In genomic region chr19:31678324-31678723, GRCm38 (mm10) we compare ENCODE assay signal across 10 mouse cellular contexts.
DNase-seq lines count a peak whose midpoint lies in the region; ATAC-seq and TF ChIP-seq lines count a peak whose summit lies in the region.
"Had no signal": no experiment of that assay in that cellular context is flagged by ENCODE, and none has a peak within 500 bp of the region (broad histone marks: within the 10 kb centered on the region; RNA-seq: fewer than 3 reads in every experiment).

No protein-coding gene starts in this region.

- H3K27me3 ChIP-seq in lung, postnatal 0 days (replicated peaks; ENCODE audit: insufficient read depth, low read length), result no peaks in the 10 kb centered on the region
- no peaks in the 10 kb centered on the region for H3K27me3 ChIP-seq in limb, embryonic 10.5 days (ENCODE audit: low read depth, poor library complexity, severe bottlenecking)
- H3K27me3 ChIP-seq: lung, embryonic 15.5 days had no signal

- no peak for TF ChIP-seq POLR2A in bone marrow, adult 2 months (IDR thresholded peaks at IDR 0.05; ENCODE audit: borderline replicate concordance, control insufficient read depth, low read depth, low read length)

- no peaks in the 10 kb centered on the region for H3K9me3 ChIP-seq in lung, postnatal 0 days (ENCODE audit: low read length)
- no peaks in the 10 kb centered on the region for H3K9me3 ChIP-seq in limb, embryonic 10.5 days (replicated peaks)
- H3K9me3 ChIP-seq: lung, embryonic 15.5 days had no signal

- H3K36me3 ChIP-seq in lung, postnatal 0 days (ENCODE audit: insufficient read depth, low read length), result no peaks in the 10 kb centered on the region
- no peaks in the 10 kb centered on the region for H3K36me3 ChIP-seq in limb, embryonic 10.5 days
- H3K36me3 ChIP-seq: lung, embryonic 15.5 days had no signal

- peak; percentile 20; the same call in 1 of the 2 replicates for TF ChIP-seq CTCF in gastrocnemius, adult 2 months (IDR thresholded peaks at IDR 0.05)
- TF ChIP-seq CTCF in lung, postnatal 0 days (IDR thresholded peaks at IDR 0.05), result peak; percentile 60
- 0 out of 2 replicates have a peak, but pooled peaks have one; percentile 17 for TF ChIP-seq CTCF in bone marrow, adult 2 months (IDR thresholded peaks at IDR 0.05; ENCODE audit: control insufficient read depth, insufficient read depth, low read length)

- no peaks in the 10 kb centered on the region for H3K4me1 ChIP-seq in lung, postnatal 0 days (ENCODE audit: insufficient read depth, low read depth, low read length)
- H3K4me1 ChIP-seq in bone marrow, adult 2 months (ENCODE audit: control insufficient read depth, insufficient read depth, low read length), result no peaks in the 10 kb centered on the region
- H3K4me1 ChIP-seq in limb, embryonic 10.5 days, result no peaks in the 10 kb centered on the region
- H3K4me1 ChIP-seq: lung, embryonic 15.5 days had no signal

- no peak overlapping the region for H3K4me3 ChIP-seq in gastrocnemius, adult 2 months
- no peak overlapping the region for H3K4me3 ChIP-seq in lung, postnatal 0 days (ENCODE audit: low read depth, low read length)
- no peak overlapping the region for H3K4me3 ChIP-seq in bone marrow, adult 2 months (replicated peaks; ENCODE audit: control insufficient read depth, low read depth, low read length)
- no peak overlapping the region for H3K4me3 ChIP-seq in limb, embryonic 10.5 days
- H3K4me3 ChIP-seq: lung, embryonic 15.5 days; myocyte had no signal

- intact Hi-C loops in gastrocnemius, adult 2 months (cut with DNase I), result no loop called here

- ATAC-seq in lung, postnatal 0 days, result no peak

- no peak overlapping the region for H3K4me2 ChIP-seq in lung, postnatal 0 days (replicated peaks; ENCODE audit: low read depth, low read length)
- H3K4me2 ChIP-seq: lung, embryonic 15.5 days had no signal

- no peak overlapping the region for H3K27ac ChIP-seq in gastrocnemius, adult 2 months
- H3K27ac ChIP-seq in lung, postnatal 0 days (ENCODE audit: low read length), result no peak overlapping the region
- no peak overlapping the region for H3K27ac ChIP-seq in bone marrow, adult 2 months (ENCODE audit: control insufficient read depth, insufficient read depth, low read depth, low read length, poor library complexity)
- H3K27ac ChIP-seq in limb, embryonic 10.5 days, result no peak overlapping the region
- H3K27ac ChIP-seq: lung, embryonic 15.5 days had no signal

- no peak for DNase-seq in gastrocnemius, adult 2 months
- DNase-seq in gastrocnemius, adult 8-10 months (ENCODE audit: low spot score in 2 of 2), result no peak
- no peak for DNase-seq in lung, postnatal 0 days (ENCODE audit: low spot score)
- DNase-seq in lung, postnatal 14 days, result no peak
- peak; percentile 37 for DNase-seq in retina, postnatal 1 day
- DNase-seq in limb, embryonic 10.5 days (ENCODE audit: low spot score), result no peak
- DNase-seq: thymus, postnatal 36 days had no signal

- H3K9ac ChIP-seq in lung, postnatal 0 days (replicated peaks; ENCODE audit: low read depth), result no peak overlapping the region
- H3K9ac ChIP-seq: lung, embryonic 15.5 days had no signal

- WGBS in lung, postnatal 0 days, result 30% methylated on average over 5 of the region's 5 CpGs
- WGBS in bone marrow, adult 2 months, result 38% methylated on average over 5 of the region's 5 CpGs
- WGBS in limb, embryonic 10.5 days, result 53% methylated on average over 5 of the region's 5 CpGs

- no peak for TF ChIP-seq EP300 in lung, postnatal 0 days (IDR thresholded peaks at IDR 0.05)
